Mouse (Mus musculus): ENCODE measurements at regions not wholly inside any gene's neighbourhood (a gene's known extent, or its start where the extent isn't known, plus 50 kb on each side); places are given as distances from the start of the nearest gene placed in this dataset.
"Not testable (repeated sequence)": the region's sequence is repeated elsewhere in the genome, so short reads cannot be mapped to it uniquely, and the experiment has no call there.

DNA sequence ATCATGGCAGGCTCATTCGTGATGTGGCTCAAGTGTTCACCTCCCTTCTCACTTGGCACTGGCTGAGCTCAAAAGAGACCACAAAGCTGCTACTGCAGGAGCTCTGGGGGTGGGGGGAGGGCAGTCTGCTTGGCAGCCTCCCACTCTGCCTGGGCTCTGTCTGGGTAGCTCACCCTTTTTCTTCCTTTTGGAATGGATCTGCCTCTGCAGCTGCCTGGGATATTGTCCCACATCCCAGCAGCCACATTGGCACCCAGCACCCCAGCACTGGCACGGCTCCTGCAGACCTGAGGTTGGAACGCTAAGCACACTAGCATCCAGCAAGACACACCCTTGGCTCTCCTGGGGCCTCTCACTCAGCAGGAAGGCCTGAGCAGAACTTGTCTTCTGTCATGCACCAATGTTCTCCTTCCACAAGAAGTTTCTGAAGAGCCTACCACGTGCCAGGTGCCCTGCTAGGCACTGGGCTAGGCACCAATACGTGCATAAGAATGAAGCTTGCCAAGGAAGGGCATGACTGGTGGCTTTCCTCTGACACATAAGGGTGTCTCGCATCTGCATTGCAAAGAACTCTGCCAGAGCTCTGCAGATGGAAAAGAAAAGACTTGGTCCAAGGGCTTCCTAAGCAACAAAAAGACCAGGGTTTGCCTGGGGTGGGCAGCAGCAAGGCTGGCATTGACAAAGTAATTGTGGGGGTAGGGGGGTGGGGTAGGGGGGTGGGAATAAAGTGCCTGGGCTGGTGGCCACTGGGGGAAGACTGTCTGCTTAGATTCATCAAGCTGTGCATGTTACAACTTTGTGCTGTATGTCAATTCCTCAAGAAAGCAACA lies 112.1 kb upstream of the Sipa1l1 start:
- not testable (repeated sequence) for H3K4me3 ChIP-seq (replicated peaks; ENCODE audit: insufficient read depth, low read depth, low read length); DNase-seq; H3K4me1 ChIP-seq (ENCODE audit: control insufficient read depth, insufficient read depth, low read length); H3K27me3 ChIP-seq (ENCODE audit: control insufficient read depth, insufficient read depth, low read length); H3K27ac ChIP-seq (ENCODE audit: insufficient read depth, low read length)
- WGBS, result no CpG with 5 or more reads among the region's 6 CpGs

DNA sequence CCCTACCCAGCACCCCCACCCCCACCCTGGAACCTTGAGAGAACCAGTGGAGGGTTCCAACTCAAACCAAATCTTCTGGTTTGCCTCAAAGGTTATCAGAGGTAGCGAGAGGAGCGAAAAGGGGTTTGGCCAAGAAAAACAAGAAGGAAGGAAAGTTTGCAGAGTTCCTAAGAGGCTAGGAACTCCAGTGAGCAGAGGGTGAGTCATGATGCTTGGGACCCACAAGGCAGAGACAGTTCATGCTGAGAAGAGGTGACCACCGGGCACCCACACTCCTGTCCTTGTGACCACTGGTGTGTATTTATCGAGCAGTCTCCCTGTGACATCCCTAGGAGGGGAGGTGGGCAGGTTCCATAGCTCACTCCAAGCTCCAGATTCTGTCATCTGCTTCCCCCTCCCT lies 104.1 kb upstream of the Sipa1l1 start:
- DNase-seq, result no peak
- no peaks in the 10 kb centered on the region for H3K27me3 ChIP-seq (ENCODE audit: control insufficient read depth, insufficient read depth, low read length)
- 87% methylated on average over 4 of the region's 4 CpGs for WGBS
- H3K4me3 ChIP-seq (replicated peaks; ENCODE audit: insufficient read depth, low read depth, low read length), result no peak overlapping the region
- H3K4me1 ChIP-seq (ENCODE audit: control insufficient read depth, insufficient read depth, low read length), result no peaks in the 10 kb centered on the region
- TF ChIP-seq CTCF (IDR thresholded peaks at IDR 0.05; ENCODE audit: borderline replicate concordance, insufficient read depth, low read depth, low read length) (no peak), POLR2A (IDR thresholded peaks at IDR 0.05; ENCODE audit: borderline replicate concordance, insufficient read depth, low read length) (no peak)
- no peak overlapping the region for H3K27ac ChIP-seq (ENCODE audit: insufficient read depth, low read length)

DNA sequence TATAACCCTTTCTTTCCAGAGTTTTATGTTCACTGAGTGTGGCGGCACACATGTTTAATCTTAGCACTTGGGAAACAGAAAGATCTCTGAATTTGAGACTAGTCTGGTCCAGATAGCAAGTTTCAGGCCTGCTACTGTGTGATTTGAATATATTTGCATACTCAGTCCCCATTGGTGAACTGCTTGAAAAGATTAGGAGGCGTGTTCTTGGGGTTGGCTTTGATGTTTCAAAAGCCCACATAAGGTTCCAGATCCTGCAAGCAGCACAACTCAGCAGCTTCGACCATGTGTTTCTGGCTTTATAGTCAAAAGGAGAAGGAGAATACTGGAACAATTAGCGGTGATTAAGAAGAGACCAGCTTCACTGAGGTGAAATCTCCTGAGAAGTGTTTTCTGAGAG lies 102.3 kb upstream of the Sipa1l1 start:
- Histone ChIP-seq H3K27ac (ENCODE audit: insufficient read depth, low read length) (no peak overlapping the region), H3K4me1 (ENCODE audit: control insufficient read depth, insufficient read depth, low read length) (no peaks in the 10 kb centered on the region), H3K27me3 (ENCODE audit: control insufficient read depth, insufficient read depth, low read length) (no peaks in the 10 kb centered on the region), H3K4me3 (replicated peaks; ENCODE audit: insufficient read depth, low read depth, low read length) (no peak overlapping the region)
- DNase-seq, result no peak
- no peak for TF ChIP-seq POLR2A (IDR thresholded peaks at IDR 0.05; ENCODE audit: borderline replicate concordance, insufficient read depth, low read length)
- TF ChIP-seq CTCF (IDR thresholded peaks at IDR 0.05; ENCODE audit: borderline replicate concordance, insufficient read depth, low read depth, low read length), result no peak
- 59% methylated on average over 4 of the region's 4 CpGs for WGBS

DNA sequence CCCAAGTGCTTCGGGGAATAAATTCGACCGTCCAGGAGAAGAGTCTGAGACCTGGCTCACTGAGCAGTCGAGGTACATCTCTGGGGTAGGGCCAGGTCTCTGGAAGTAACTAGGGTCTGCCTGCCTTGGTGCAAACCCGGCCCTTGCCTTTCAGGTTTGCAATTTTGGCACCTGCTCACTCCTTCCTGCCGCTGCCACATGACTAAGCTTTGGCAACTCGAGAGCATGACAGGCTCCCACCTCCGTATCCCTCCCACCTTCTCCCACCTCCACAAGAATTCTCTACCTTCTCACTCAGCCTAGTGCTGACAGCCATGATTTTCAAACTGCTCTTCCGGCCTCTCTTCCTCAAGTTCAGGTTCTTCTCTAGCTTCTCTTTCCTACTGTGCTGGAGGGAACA lies 99.5 kb upstream of the Sipa1l1 start:
- no peak overlapping the region for H3K4me3 ChIP-seq (replicated peaks; ENCODE audit: insufficient read depth, low read depth, low read length)
- no peak for DNase-seq

DNA sequence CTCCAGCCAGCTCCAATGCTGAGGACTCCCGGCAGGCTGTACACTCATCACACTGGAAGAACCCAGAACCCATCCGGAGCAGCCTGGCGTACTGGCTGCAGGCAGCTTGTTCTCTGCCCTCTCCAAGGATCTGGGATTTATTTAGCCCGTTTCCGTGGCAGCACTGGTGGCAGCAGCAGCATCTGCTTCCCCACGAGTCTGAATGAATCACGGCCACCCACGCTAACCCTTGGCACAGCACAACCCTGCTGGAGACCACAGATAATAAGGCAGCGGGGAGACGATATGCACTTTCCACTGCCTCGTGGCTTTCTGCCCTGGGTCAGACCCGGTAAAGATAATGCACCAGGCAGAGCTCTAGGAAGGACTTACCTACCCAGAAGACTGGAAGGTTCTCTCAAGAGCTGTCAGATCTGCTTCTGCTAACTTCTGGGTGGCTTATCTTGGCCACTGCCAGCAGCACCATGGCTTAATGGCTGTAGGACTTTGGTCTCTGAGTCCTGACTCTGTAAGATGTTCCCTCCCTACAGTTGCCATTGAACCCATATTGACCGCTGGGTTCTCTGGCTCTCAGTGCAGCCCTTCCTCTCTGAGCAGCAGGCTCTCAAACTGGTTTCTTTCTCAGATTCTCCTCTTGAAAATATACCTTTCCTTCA lies 96.2 kb upstream of the Sipa1l1 start:
- peak; percentile 56 to 71 for DNase-seq
- Histone ChIP-seq H3K27ac (ENCODE audit: insufficient read depth, low read length) (no peak overlapping the region), H3K4me1 (ENCODE audit: control insufficient read depth, insufficient read depth, low read length) (no peaks in the 10 kb centered on the region), H3K27me3 (ENCODE audit: control insufficient read depth, insufficient read depth, low read length) (no peaks in the 10 kb centered on the region), H3K4me3 (replicated peaks; ENCODE audit: insufficient read depth, low read depth, low read length) (peak overlapping the region; percentile 1)
- WGBS, result 10% methylated on average over 13 of the region's 13 CpGs
- TF ChIP-seq POLR2A (IDR thresholded peaks at IDR 0.05; ENCODE audit: borderline replicate concordance, insufficient read depth, low read length), result no peak
- no peak for TF ChIP-seq CTCF (IDR thresholded peaks at IDR 0.05; ENCODE audit: borderline replicate concordance, insufficient read depth, low read depth, low read length)

More for the DNA sequence above, 99.5 kb upstream of the Sipa1l1 start:
- TF ChIP-seq CTCF (IDR thresholded peaks at IDR 0.05; ENCODE audit: borderline replicate concordance, insufficient read depth, low read depth, low read length) (no peak), POLR2A (IDR thresholded peaks at IDR 0.05; ENCODE audit: borderline replicate concordance, insufficient read depth, low read length) (no peak)
- 81% methylated on average over 9 of the region's 9 CpGs for WGBS
- no peak overlapping the region for H3K27ac ChIP-seq (ENCODE audit: insufficient read depth, low read length)
- H3K4me1 ChIP-seq (ENCODE audit: control insufficient read depth, insufficient read depth, low read length), result no peaks in the 10 kb centered on the region
- H3K27me3 ChIP-seq (ENCODE audit: control insufficient read depth, insufficient read depth, low read length), result no peaks in the 10 kb centered on the region

DNA sequence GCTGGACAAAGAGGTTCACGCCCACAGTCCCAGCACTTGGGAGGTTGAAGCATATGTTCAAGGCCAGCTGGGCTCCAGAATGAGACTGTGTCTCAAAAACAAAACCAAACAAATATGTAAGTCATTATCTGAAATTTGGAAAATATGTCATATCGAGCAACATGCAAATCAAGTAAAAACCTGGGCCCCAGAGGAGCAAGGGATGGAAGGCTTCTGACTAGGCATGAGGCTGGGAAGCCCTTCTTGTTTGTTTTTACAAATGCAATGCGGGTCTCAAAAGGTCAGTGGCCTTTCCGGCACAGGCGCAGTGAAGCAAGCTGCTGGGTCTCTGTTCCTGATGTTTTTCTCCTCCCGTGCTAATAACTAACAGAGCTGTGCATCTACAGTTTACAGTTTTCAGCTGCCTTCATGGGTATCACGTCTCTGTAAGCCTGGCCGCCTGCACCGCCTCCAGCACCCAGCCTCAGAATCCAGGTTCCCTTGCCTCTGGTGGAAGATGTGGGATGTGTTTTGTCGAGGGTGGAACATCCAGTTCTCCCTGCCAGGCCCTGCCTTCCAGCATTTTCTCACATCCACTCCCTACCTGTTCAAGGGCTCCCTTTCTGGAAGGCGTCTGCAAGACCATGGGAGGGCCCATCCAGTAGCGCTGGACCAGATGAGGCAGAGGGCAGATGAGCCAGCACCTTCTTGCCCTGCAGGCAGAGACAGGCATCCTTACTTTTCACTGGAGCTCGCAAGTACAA lies 93.5 kb upstream of the Sipa1l1 start:
- Histone ChIP-seq H3K4me3 (replicated peaks; ENCODE audit: insufficient read depth, low read depth, low read length) (no peak overlapping the region), H3K27ac (ENCODE audit: insufficient read depth, low read length) (no peak overlapping the region), H3K27me3 (ENCODE audit: control insufficient read depth, insufficient read depth, low read length) (no peaks in the 10 kb centered on the region), H3K4me1 (ENCODE audit: control insufficient read depth, insufficient read depth, low read length) (no peaks in the 10 kb centered on the region)
- no peak for TF ChIP-seq CTCF (IDR thresholded peaks at IDR 0.05; ENCODE audit: borderline replicate concordance, insufficient read depth, low read depth, low read length)
- no peak for TF ChIP-seq POLR2A (IDR thresholded peaks at IDR 0.05; ENCODE audit: borderline replicate concordance, insufficient read depth, low read length)
- DNase-seq, result no peak
- WGBS, result 82% methylated on average over 13 of the region's 13 CpGs

DNA sequence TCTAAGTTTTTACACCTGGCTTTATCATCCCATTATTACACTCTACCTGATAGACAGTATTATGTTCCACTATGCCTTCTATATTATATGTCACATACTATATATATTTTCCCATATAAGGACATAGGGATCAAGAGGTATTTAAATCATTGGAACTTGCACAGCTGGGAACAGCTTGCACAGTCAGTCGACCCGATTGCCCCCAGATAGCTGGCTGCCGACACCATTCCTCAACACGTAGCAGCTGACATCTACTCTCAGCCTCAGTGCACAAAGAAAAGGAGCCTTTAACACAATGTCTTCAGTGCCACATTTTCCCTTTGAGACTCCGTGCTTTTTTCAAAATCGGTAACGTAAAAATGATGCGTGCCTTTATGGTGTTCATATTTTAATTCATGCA lies 92.4 kb upstream of the Sipa1l1 start:
- TF ChIP-seq CTCF (IDR thresholded peaks at IDR 0.05; ENCODE audit: borderline replicate concordance, insufficient read depth, low read depth, low read length) (no peak), POLR2A (IDR thresholded peaks at IDR 0.05; ENCODE audit: borderline replicate concordance, insufficient read depth, low read length) (no peak)
- Histone ChIP-seq H3K4me3 (replicated peaks; ENCODE audit: insufficient read depth, low read depth, low read length) (no peak overlapping the region), H3K27ac (ENCODE audit: insufficient read depth, low read length) (no peak overlapping the region), H3K4me1 (ENCODE audit: control insufficient read depth, insufficient read depth, low read length) (no peaks in the 10 kb centered on the region), H3K27me3 (ENCODE audit: control insufficient read depth, insufficient read depth, low read length) (no peaks in the 10 kb centered on the region)
- no peak for DNase-seq
- 66% methylated on average over 8 of the region's 8 CpGs for WGBS
